Mouse (Mus musculus) erythroblast, embryonic 14.5 days (primary cell): ENCODE results near the gene Slc35a1. TPM values are rescaled to one million over a fixed set of nuclear protein-coding genes. Genes with fewer than 3 reads are reported as not detected.

Experiments
- H3K27me3 ChIP-seq: 2 replicates; pipeline ENCODE4 v1.6.1; 2012; ENCODE audit warnings: inconsistent platforms; ENCODE audit not compliant: control insufficient read depth
- H3K36me3 ChIP-seq: 2 replicates; pipeline ENCODE4 v1.6.1; 2012; ENCODE audit warnings: mild to moderate bottlenecking, inconsistent platforms; ENCODE audit not compliant: control insufficient read depth
- H3K4me1 ChIP-seq: 2 replicates; pipeline ENCODE4 v1.6.1; 2012; ENCODE audit warnings: inconsistent platforms; ENCODE audit not compliant: control insufficient read depth
- H3K4me3 ChIP-seq: replicated peaks from 2 replicates; pipeline ENCODE3; 2012; ENCODE audit warnings: moderate library complexity, mild to moderate bottlenecking, inconsistent platforms
- H3K9me3 ChIP-seq: 2 replicates; pipeline ENCODE4 v1.6.1; 2012; ENCODE audit warnings: low read length, inconsistent platforms, mixed read lengths; ENCODE audit not compliant: control insufficient read depth
- GATA1 ChIP-seq: IDR thresholded peaks from 2 replicates; pipeline ENCODE4 v1.6.1; 2012; ENCODE audit warnings: low read length, inconsistent platforms, mixed read lengths
- TAL1 ChIP-seq: IDR thresholded peaks from 3 replicates; pipeline ENCODE4 v1.6.1; 2012; ENCODE audit warnings: low read length, inconsistent platforms, mixed read lengths
- polyA plus RNA-seq: library from polyadenylated mRNA; stranded (reverse); fragments of >175 nt; gene quantifications from 2 replicates; pipeline ENCODE4 v1.2.3, GENCODE M21; 2012

The Slc35a1 gene
- polyA plus RNA-seq, 1 experiment: 0.12 TPM

GRCm38 (mm10) chr4:34715062-34715461 lies 27.8 kb upstream of the Slc35a1 start:
- no peaks in the 10 kb centered on the region for H3K4me1 ChIP-seq
- no peaks in the 10 kb centered on the region for H3K36me3 ChIP-seq
- no peaks in the 10 kb centered on the region for H3K27me3 ChIP-seq
- no peak overlapping the region for H3K4me3 ChIP-seq
- peaks cover 11% of the 10 kb centered on the region for H3K9me3 ChIP-seq
- TF ChIP-seq TAL1: no peak
- TF ChIP-seq GATA1: no peak

GRCm38 (mm10) chr4:34708127-34708526 lies 20.9 kb upstream of the Slc35a1 start:
- H3K27me3 ChIP-seq: no peaks in the 10 kb centered on the region
- H3K4me1 ChIP-seq: no peaks in the 10 kb centered on the region
- no peak overlapping the region for H3K4me3 ChIP-seq
- TF ChIP-seq GATA1 (no peak), TAL1 (no peak)
- no peaks in the 10 kb centered on the region for H3K36me3 ChIP-seq
- peaks cover 3% of the 10 kb centered on the region; the same call in 1 of the 2 replicates for H3K9me3 ChIP-seq

GRCm38 (mm10) chr4:34707248-34707647 lies 20.0 kb upstream of the Slc35a1 start:
- Histone ChIP-seq H3K4me3 (no peak overlapping the region), H3K36me3 (no peaks in the 10 kb centered on the region), H3K9me3 (peaks cover 3% of the 10 kb centered on the region; the same call in 1 of the 2 replicates), H3K27me3 (no peaks in the 10 kb centered on the region), H3K4me1 (no peaks in the 10 kb centered on the region)
- TF ChIP-seq GATA1 (no peak), TAL1 (no peak)

GRCm38 (mm10) chr4:34703029-34703428 lies 15.8 kb upstream of the Slc35a1 start:
- H3K9me3 ChIP-seq: no peaks in the 10 kb centered on the region
- no peaks in the 10 kb centered on the region for H3K4me1 ChIP-seq
- no peak for TF ChIP-seq GATA1
- no peak for TF ChIP-seq TAL1
- H3K4me3 ChIP-seq: no peak overlapping the region
- no peaks in the 10 kb centered on the region for H3K36me3 ChIP-seq
- no peaks in the 10 kb centered on the region for H3K27me3 ChIP-seq

- Histone ChIP-seq H3K9me3 (no peaks in the 10 kb centered on the region), H3K27me3 (no peaks in the 10 kb centered on the region), H3K36me3 (no peaks in the 10 kb centered on the region), H3K4me1 (no peaks in the 10 kb centered on the region), H3K4me3 (no peak overlapping the region)
- no peak for TF ChIP-seq GATA1
- TF ChIP-seq TAL1: no peak
These were observed 15.0 kb upstream of the Slc35a1 start for GRCm38 (mm10) chr4:34702231-34702630.

GRCm38 (mm10) chr4:34701528-34701927 lies 14.3 kb upstream of the Slc35a1 start:
- no peak for TF ChIP-seq TAL1
- TF ChIP-seq GATA1: no peak
- no peaks in the 10 kb centered on the region for H3K27me3 ChIP-seq
- no peaks in the 10 kb centered on the region for H3K4me1 ChIP-seq
- H3K9me3 ChIP-seq: no peaks in the 10 kb centered on the region
- no peaks in the 10 kb centered on the region for H3K36me3 ChIP-seq
- no peak overlapping the region for H3K4me3 ChIP-seq

- H3K9me3 ChIP-seq: no peaks in the 10 kb centered on the region
- peaks cover 2% of the 10 kb centered on the region; the same call in 1 of the 2 replicates for H3K36me3 ChIP-seq
- TF ChIP-seq GATA1 (no peak), TAL1 (no peak)
- H3K4me3 ChIP-seq: no peak overlapping the region
- peaks cover 24% of the 10 kb centered on the region for H3K4me1 ChIP-seq
- H3K27me3 ChIP-seq: no peaks in the 10 kb centered on the region
These were observed 783 bp upstream of the Slc35a1 start for GRCm38 (mm10) chr4:34688021-34688420.

- H3K27me3 ChIP-seq: no peaks in the 10 kb centered on the region
- H3K4me1 ChIP-seq: peaks cover 4% of the 10 kb centered on the region
- peaks cover 24% of the 10 kb centered on the region for H3K36me3 ChIP-seq
- no peak overlapping the region for H3K4me3 ChIP-seq
- TF ChIP-seq TAL1 (no peak), GATA1 (no peak)
- H3K9me3 ChIP-seq: no peaks in the 10 kb centered on the region
These were observed 6.7 kb downstream of the Slc35a1 start for GRCm38 (mm10) chr4:34680530-34680929.

- TF ChIP-seq TAL1: no peak
- TF ChIP-seq GATA1: no peak
- Histone ChIP-seq H3K4me3 (no peak overlapping the region), H3K27me3 (no peaks in the 10 kb centered on the region), H3K4me1 (no peaks in the 10 kb centered on the region), H3K9me3 (no peaks in the 10 kb centered on the region), H3K36me3 (peaks cover 31% of the 10 kb centered on the region)
These were observed 13.5 kb downstream of the Slc35a1 start for GRCm38 (mm10) chr4:34673721-34674120.

GRCm38 (mm10) chr4:34667923-34668322 lies 19.3 kb downstream of the Slc35a1 start:
- Histone ChIP-seq H3K27me3 (no peaks in the 10 kb centered on the region), H3K4me1 (no peaks in the 10 kb centered on the region), H3K4me3 (no peak overlapping the region), H3K9me3 (no peaks in the 10 kb centered on the region), H3K36me3 (peaks cover 54% of the 10 kb centered on the region)
- no peak for TF ChIP-seq GATA1
- no peak for TF ChIP-seq TAL1
